Mouse (Mus musculus): ENCODE measurements at regions not wholly inside any gene's neighbourhood (a gene's known extent, or its start where the extent isn't known, plus 50 kb on each side); places are given as distances from the start of the nearest gene placed in this dataset.

- DNase-seq: no peak
These were observed 138.7 kb upstream of the Dnajc19 start for GRCm38 (mm10) chr3:34219741-34220310.

- DNase-seq: no peak
These were observed 138.0 kb upstream of the Dnajc19 start for GRCm38 (mm10) chr3:34219096-34219495.

GRCm38 (mm10) chr3:34217911-34218310, 136.8 kb upstream of the Dnajc19 start:
- DNase-seq: no peak

DNA sequence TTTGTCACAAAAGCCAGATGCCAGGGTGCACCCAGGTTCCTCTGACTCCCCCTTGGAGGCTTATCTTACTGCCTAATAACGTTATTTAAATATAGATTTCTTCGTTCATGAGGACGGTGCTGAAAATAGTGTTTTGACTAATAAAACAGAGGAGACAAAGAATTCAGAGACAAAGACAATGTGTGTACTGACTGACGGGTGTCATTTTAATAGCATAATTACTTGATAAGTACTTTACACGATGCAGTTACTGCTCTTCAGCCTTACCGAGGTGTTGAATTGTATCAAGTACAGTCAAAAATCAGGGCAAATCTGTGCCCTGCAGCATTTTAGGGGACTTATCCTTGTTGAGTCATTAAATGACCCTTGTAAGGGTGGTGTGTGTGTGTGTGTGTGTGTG, 133.1 kb upstream of the Dnajc19 start:
- no peak for DNase-seq

DNA sequence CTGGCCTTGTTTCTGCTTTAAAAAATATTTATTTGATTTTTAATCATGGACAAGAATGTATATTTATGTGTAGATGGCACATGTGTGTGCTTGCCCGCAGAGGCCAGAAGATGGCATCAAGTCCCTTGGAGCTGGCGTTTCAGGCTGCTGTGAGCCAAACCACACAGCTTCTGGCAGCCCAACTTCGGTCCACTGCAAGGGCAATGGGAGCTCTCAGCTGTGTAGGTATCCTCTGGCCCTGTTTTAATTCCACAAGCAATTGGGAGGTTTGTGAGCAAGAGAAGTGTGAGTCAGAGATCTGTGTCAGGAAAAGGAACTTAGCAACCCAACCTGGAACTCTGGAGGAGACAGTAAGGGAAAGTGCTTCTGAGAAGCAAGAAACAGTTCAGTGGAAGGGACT, 125.3 kb upstream of the Dnajc19 start:
- DNase-seq: no peak

DNA sequence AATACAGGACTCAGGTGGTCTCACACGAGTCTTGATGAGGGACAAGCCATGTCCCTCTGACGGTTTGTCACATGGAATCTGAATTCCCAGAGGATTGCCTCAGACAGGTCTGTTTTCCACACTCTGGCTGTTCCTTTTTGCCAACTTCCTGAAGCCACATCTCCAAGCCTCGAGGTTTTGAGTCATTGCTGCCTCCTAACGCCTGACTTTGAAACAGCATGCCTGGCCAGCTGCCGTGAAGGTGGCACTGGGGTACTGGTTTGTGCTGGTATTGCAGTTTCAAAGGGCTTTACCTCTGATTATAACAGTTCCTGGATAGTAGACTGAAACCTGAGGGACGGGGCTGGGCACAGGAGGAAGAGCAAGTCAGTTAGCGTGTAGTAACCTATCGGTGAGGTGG, 117.1 kb upstream of the Dnajc19 start:
- DNase-seq: no peak

DNA sequence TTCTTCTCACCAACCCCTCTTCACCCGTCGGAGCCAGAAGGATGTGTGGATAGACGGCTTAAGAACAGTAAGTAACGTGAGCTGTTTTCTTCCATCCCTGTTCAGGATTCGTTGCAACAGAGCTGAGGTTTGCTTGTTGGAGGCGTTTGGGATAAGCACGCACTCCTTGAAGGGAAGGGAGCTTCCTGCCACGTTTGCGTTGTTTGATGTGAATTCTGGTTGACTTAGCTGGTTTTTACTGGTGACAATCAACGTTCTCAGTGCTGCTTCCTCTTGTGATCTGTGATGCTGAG, 116.0 kb upstream of the Dnajc19 start:
- DNase-seq: no peak

DNA sequence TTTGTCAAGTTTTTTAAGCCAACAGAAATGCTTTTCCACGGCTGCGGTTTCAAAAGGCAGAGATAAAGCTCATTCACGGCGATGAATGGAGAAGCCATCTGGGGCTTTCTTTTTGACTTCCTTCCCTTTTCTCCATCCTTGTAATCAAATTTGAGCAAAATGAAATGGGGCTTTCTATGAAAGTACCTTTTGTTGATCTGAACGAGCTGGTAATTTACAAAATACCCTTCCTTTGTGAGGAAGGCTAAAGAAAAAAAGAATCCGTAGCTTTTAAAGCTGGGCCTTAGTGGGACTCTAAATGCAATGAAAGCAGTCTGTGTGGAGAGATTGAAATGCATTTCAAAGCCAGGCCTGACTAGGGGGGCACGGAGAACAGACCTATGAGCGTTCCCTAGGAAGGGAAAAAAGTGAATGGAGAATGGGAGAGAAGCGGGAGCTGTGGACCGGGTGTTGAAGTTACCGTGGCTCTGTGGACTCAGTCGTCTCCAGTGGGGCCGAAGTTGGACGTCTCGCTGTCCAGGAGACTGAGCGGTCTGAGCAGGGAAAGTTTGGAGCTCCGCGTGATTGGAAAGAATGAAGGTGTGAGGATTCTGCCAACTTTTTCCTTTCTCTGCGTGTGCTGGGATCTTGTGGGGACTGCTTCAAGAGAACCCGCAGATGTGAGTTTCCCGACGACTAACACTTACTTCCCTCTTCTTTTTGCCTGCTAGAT, 115.5 kb upstream of the Dnajc19 start:
- no peak for DNase-seq

- DNase-seq: no peak
These were observed 114.8 kb upstream of the Dnajc19 start for GRCm38 (mm10) chr3:34195729-34196450.

DNA sequence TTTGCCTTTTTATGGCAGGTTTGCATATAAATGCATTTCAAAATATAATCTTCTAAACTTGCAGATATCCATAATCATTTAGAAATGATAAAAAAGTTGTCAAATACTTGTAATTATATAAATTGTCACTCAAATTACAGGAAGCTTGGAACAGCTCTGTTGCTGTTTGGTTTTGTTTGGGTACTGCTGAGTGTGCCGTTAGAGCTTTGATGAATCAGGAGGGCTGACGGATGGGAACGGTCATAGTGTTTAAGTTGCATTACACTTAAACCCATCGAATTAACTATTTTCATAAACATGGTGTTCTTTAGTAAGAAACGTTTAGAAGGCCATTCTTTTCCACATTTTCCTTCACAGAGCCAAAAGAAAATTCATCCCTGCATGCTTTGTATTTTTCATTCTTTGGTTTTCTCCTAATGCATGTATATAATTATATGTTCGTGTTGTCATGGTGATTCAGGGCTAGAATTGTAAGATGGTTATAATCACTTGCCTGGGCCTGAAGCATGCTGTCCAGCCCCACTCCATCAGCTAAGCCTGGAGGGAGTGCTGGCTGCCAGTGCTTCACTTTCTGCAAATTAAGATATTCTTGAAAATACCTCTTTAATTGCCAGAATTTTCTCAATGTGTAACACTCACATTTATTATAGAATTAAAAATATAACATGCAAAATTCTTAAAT, 92.4 kb upstream of the Dnajc19 start:
- no peak for DNase-seq

- DNase-seq: no peak
These were observed 91.8 kb upstream of the Dnajc19 start for GRCm38 (mm10) chr3:34172899-34173298.

DNA sequence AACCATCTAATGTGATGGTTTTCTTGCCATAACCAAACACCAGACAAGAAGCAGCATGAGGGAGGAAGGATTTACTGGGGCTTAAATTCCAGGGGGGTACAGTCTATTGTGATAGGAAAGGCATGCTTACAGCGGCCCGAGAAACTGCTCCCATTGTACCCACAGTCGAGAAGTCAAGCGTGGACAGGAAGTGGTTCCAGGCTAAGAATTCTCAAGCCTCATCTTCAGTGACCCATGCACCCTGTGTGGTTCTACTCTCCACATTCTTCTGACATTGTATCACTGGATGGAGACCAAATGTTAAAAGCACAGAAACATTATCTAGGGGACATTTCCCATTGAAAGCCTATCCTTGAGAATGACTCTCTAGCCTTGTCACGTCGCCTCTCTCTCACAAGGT, 90.8 kb upstream of the Dnajc19 start:
- no peak for DNase-seq

DNA sequence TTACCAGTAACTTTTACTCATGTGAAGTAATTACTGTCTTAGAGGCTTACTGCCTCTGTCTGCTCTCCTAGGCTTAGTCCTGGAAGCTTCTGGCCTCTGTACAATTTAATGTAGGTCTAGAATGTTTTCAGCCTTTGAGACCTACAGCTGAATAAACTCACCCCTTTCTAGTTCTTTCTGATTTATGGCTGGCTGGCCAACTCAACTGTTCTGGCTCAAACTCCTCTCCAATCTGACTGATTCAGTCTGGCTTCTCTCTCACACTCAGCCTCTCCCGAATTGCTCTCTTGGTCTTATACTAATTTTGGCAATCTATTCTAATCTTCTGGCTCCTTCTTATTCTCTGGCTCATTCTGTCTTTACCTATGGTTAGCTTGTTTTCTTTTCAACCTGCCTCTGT, 87.0 kb upstream of the Dnajc19 start:
- no peak for DNase-seq

DNA sequence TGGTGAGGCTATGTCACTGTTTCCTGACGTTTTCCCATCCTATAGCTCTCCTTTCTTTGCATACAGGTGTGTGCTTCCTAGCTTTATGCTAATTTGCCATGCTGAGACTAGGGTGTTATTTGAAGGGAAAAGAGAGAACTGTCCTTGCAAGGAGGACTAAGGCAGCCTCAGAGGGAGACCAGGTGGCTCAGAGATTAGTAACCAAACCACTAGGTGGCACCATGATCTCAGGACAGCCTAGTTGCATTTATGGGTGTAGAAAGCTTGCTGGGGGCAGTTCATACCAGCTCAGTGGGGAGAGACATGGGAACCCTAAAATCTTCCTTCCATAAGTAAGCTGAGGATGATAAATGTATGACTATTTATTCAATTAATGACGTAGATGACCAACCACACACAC, 68.9 kb upstream of the Dnajc19 start:
- DNase-seq: no peak

DNA sequence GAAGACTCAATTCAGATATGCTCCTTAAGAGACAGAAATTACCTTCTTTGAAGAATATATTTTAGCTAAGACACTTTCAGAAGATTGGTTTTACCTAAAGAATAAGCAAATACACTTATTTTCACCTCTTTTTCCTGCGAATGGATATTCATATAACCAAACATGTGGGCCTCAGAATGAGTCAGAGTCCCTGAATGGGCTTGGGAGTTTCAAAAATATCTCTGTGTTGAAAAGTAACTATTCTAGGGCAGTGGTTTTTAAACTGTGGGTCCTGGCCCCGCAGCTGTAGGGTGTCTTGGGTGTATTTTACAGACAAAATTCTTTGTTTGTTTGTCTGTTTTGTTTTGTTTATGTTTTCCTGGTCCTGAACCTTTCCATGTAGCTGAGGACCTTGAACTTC, 62.5 kb upstream of the Dnajc19 start:
- DNase-seq: no peak

DNA sequence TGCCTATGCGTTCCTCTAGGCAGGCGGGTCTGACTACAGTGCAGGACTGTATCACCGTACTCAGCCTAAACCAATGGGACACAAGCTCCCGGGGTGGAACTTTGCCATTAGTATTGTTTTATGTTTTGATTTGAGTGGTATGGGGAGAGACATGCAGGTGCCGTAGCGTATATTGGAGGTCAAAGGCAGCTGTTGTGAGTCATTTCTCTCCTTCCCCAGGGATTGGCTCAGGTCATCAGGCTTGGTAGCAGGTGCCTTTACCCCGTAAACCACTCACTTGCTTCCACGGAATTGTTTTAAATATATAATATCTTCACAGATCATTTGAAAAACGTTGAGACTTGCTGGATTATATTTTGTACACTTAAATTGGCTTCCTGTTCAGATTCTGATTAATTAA, 58.1 kb upstream of the Dnajc19 start:
- DNase-seq: no peak

DNA sequence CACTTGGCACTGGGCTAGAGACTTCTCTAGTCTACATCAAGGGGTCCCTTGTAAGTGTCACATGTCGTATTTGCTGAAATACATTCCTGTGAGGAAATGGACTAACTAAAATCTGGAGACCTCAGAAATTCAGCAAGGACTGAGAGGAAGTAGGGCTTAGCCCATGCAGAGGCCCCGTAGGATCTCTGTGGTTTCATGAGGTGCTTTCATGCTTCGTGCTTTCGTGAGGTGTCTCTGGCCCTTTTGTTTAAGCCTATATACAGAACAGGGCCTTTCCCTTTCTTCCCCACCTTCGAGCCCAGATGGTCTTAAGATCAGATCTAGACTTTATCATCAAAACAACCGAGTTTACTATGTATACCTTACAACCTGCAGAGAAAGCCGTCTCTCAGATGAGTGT, 56.9 kb upstream of the Dnajc19 start:
- no peak for DNase-seq

GRCm38 (mm10) chr3:34136385-34136784, 55.3 kb upstream of the Dnajc19 start:
- DNase-seq: no peak

Measured in thymus, adult 18-20 months (tissue).